Mouse (Mus musculus) ES-E14 (cell line): ENCODE data around the gene Gart. TPM values are rescaled to one million over a fixed set of nuclear protein-coding genes. Genes with fewer than 3 reads are reported as not detected.
A peak's percentile ranks its signal among the peaks of the same experiment; 100 is the strongest.

Experiments
- DNase-seq: peaks from one replicate; pipeline ENCODE4 v3.0.0-alpha.2; 2013; ENCODE audit warnings: low read depth, low spot score
- H3K27ac ChIP-seq: 2 replicates; pipeline ENCODE4 v1.5.1; 2012; ENCODE audit warnings: low read depth, mild to moderate bottlenecking, low read length, moderate library complexity, mixed read lengths; ENCODE audit not compliant: poor library complexity, insufficient read depth, severe bottlenecking
- H3K36me3 ChIP-seq: 2 replicates; pipeline ENCODE4 v1.6.1; 2012; ENCODE audit warnings: mild to moderate bottlenecking, low read length, moderate library complexity, mixed read lengths; ENCODE audit not compliant: control insufficient read depth, poor library complexity, insufficient read depth, severe bottlenecking
- H3K4me1 ChIP-seq, 2 experiments: fragments of 150-350 bp in 1 of 2; sonication (generic) in 1 of 2; 2 replicates each; pipeline ENCODE4 v1.6.1; 2012; ENCODE audit warnings: low read length in 2 of 2, mild to moderate bottlenecking in 1 of 2, mixed read lengths in 1 of 2; ENCODE audit not compliant: control insufficient read depth in 2 of 2, insufficient read depth in 2 of 2, poor library complexity in 1 of 2
- H3K4me3 ChIP-seq, 2 experiments: fragments of 150-350 bp in 1 of 2; sonication (generic) in 1 of 2; 2 replicates each; pipeline ENCODE4 v1.5.1; 2012; ENCODE audit warnings: low read length in 2 of 2, low read depth in 1 of 2, mild to moderate bottlenecking in 1 of 2, mixed read lengths in 1 of 2; ENCODE audit not compliant: insufficient read depth in 1 of 2, poor library complexity in 1 of 2, severe bottlenecking in 1 of 2
- H3K9ac ChIP-seq: 2 replicates; pipeline ENCODE4 v1.6.1; 2012; ENCODE audit warnings: low read depth, mild to moderate bottlenecking, low read length, mixed read lengths; ENCODE audit not compliant: poor library complexity, insufficient read depth, severe bottlenecking
- H3K9me3 ChIP-seq: fragments of 150-350 bp; sonication (generic); 2 replicates; pipeline ENCODE4 v1.6.1; 2012; ENCODE audit warnings: low read depth, mild to moderate bottlenecking, low read length; ENCODE audit not compliant: control insufficient read depth, insufficient read depth
- CHD2 ChIP-seq: IDR thresholded peaks from 2 replicates; pipeline ENCODE4 v1.6.1; 2014; ENCODE audit warnings: mild to moderate bottlenecking, low read depth, low read length, inconsistent platforms
- HCFC1 ChIP-seq: IDR thresholded peaks from 2 replicates; pipeline ENCODE4 v1.6.1; 2012; ENCODE audit warnings: low read length, inconsistent platforms, borderline replicate concordance; ENCODE audit not compliant: insufficient read depth
- MAFK ChIP-seq: IDR thresholded peaks from 2 replicates; pipeline ENCODE4 v1.6.1; 2014; ENCODE audit warnings: mild to moderate bottlenecking, low read depth, low read length, inconsistent platforms; ENCODE audit not compliant: insufficient read depth
- ZC3H11A ChIP-seq: IDR thresholded peaks from 2 replicates; pipeline ENCODE4 v1.6.1; 2012; ENCODE audit warnings: low read depth, mild to moderate bottlenecking, inconsistent platforms, low read length, borderline replicate concordance
- ZNF384 ChIP-seq: IDR thresholded peaks from 2 replicates; pipeline ENCODE4 v1.6.1; 2012; ENCODE audit warnings: low read depth, low read length, inconsistent platforms
- in situ Hi-C, 2 experiments: fragments of 600-800 bp; cut with MboI; formaldehyde crosslinking; loops; one replicate each; pipeline ENCODE4 v1.15.1; 2025; ENCODE audit warnings: low sequenced_read_pairs in 2 of 2, inconsistent platforms in 1 of 2; ENCODE audit not compliant: unreplicated experiment in 2 of 2
- total RNA-seq: library from RNA; depleted of rRNA; stranded (reverse); fragments of 300-350 nt; gene quantifications from 2 replicates; pipeline ENCODE4 v1.2.3, GENCODE M21; 2012

Gene Gart
- total RNA-seq, 1 experiment: 399 TPM

DNA sequence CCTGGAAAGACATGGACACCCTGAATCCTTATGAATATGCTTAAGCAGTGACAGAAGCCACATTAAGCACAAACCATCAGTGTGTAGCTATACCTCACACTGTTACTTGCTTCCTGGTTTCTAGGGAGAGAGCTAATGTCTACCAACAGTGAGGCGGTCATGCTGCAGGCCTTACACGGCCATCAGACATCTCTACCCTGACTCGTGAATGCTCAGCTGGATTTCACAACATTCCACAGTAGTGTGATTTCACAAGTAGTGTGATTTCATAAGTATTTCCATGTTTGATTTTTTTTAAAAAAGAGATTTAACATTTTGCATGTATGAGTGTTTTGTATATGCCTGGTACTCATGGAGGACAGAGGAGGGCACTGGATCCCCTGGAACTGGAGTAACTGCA is 18.1 kb downstream of the Gart start:
- H3K9ac ChIP-seq: no peak overlapping the region
- H3K4me1 ChIP-seq: no peaks in the 10 kb centered on the region
- TF ChIP-seq CHD2: no peak
- TF ChIP-seq HCFC1: no peak
- TF ChIP-seq MAFK: no peak
- no peak for TF ChIP-seq ZC3H11A
- no peak for TF ChIP-seq ZNF384
- H3K27ac ChIP-seq: no peak overlapping the region
- peaks cover 79% of the 10 kb centered on the region for H3K36me3 ChIP-seq
- no peak overlapping the region for H3K4me3 ChIP-seq
- H3K9me3 ChIP-seq: no peaks in the 10 kb centered on the region
- in situ Hi-C loops: no loop called here
- no peak for DNase-seq

DNA sequence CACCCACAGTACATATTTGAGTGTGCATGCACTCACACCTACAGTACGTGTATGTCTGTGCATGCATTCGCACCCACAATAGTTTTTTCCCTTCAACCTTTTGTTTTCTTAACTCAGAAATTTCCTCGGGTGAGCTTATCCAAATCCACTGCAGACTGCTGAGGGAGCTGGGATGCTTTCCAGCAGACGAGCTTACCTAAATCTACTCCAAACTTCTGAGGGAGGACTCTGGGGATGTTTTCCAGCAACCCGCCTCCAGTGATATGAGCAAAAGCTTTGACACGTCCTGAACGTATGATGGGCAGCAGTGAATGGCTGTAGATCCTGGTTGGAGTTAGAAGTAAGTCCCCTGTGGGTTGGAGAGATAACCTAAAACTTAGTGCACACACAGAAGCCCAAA is 18.9 kb downstream of the Gart start:
- Histone ChIP-seq H3K9me3 (no peaks in the 10 kb centered on the region), H3K9ac (no peak overlapping the region), H3K4me1 (no peaks in the 10 kb centered on the region), H3K27ac (no peak overlapping the region), H3K4me3 (no peak overlapping the region), H3K36me3 (peaks cover 80% of the 10 kb centered on the region)
- no peak for DNase-seq
- in situ Hi-C loops: no loop called here
- TF ChIP-seq ZC3H11A (no peak), HCFC1 (no peak)

DNA sequence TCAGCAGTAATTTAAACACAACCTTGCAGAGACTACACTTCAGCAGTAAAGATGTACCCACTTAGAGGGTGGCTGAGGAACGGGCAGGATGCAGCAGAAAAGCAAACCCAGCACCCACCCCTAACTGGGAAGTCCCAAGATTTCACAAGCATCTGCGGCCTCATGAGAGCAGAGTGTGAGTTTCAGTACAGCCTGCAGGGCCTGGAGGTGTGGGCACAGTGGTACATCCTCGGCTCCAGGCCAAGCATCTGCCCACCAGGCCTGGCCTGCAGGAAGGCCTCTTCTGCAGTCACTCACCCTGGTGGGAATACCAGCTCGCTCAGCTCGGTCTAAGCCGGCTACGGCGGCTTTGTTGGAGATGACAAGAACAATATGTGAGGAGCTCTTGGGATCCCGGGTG is 23.7 kb downstream of the Gart start:
- Histone ChIP-seq H3K27ac (no peak overlapping the region), H3K4me1 (peaks cover 0 to 11% of the 10 kb centered on the region in 2 experiments), H3K36me3 (peaks cover 58% of the 10 kb centered on the region), H3K4me3 (no peak overlapping the region), H3K9ac (no peak overlapping the region), H3K9me3 (no peaks in the 10 kb centered on the region)
- in situ Hi-C loops: no loop called here
- TF ChIP-seq CHD2: no peak
- no peak for TF ChIP-seq HCFC1
- no peak for TF ChIP-seq ZNF384
- TF ChIP-seq MAFK: no peak
- no peak for TF ChIP-seq ZC3H11A
- no peak for DNase-seq

DNA sequence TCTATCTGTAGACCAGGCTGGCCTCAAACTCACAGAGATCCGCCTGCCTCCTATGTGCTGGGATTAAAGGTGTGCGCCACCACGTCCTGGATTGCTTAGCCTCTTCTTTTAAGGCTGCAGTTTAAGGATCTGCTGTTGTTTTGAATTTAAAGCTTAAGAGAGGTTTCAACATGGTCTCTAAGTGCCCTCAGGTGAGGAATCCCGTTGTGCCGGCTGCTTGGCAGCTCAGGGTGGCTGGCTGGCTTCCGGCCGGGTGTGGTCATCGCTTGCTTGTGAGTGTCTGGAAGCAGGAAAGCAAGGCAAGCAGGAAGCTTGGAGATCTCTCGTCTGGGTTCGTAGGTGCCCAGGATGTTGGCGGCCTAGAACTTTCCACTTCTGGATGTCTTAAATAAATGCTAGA is 25.8 kb downstream of the Gart start:
- in situ Hi-C loops: no loop called here
- peaks cover 0 to 11% of the 10 kb centered on the region in 2 experiments for H3K4me1 ChIP-seq
- H3K27ac ChIP-seq: peak overlapping the region; percentile 25; the same call in 1 of the 2 replicates
- H3K9me3 ChIP-seq: no peaks in the 10 kb centered on the region
- no peak overlapping the region for H3K4me3 ChIP-seq
- H3K9ac ChIP-seq: no peak overlapping the region
- TF ChIP-seq MAFK: no peak
- H3K36me3 ChIP-seq: peaks cover 46% of the 10 kb centered on the region
- DNase-seq: no peak

DNA sequence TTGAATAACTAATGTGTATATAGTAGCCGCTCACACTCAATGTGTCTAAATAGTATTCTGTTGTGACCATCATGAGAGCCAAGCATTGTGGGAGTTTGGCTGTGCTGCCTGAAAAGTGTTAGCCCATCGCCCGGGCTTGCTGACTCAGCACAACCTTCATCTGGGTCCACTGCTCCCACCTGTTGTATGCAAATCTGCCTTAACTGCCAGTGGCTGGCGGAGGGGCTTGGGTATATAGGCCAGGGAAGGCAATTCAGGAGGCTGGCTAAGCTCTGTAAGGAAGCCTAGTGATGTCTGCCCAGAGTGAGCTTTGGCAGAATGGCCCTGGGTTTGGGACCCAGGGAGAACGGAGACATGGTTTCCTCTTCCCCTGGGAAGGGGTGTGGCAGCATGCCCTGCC is 26.6 kb downstream of the Gart start:
- H3K27ac ChIP-seq: no peak overlapping the region; the same call in 1 of the 2 replicates
- DNase-seq: no peak
- in situ Hi-C loops: no loop called here

More for the DNA sequence above, 26.6 kb downstream of the Gart start:
- Histone ChIP-seq H3K4me1 (peaks cover 0 to 11% of the 10 kb centered on the region in 2 experiments), H3K36me3 (peaks cover 38% of the 10 kb centered on the region), H3K9ac (no peak overlapping the region), H3K4me3 (peak overlapping the region in 1 of 2 experiments; percentile 10; a peak in 1 of 4 replicates), H3K9me3 (no peaks in the 10 kb centered on the region)
- TF ChIP-seq MAFK (peak; percentile 99), ZNF384 (no peak)
